Mouse (Mus musculus): ENCODE results near the gene 6430571L13Rik. TPM values are rescaled to one million over a fixed set of nuclear protein-coding genes. Genes with fewer than 3 reads are reported as not detected.

Gene 6430571L13Rik
- total and polyA plus RNA-seq, 3 experiments, result 0.69 to 1.9 (median 1.4) TPM

DNA sequence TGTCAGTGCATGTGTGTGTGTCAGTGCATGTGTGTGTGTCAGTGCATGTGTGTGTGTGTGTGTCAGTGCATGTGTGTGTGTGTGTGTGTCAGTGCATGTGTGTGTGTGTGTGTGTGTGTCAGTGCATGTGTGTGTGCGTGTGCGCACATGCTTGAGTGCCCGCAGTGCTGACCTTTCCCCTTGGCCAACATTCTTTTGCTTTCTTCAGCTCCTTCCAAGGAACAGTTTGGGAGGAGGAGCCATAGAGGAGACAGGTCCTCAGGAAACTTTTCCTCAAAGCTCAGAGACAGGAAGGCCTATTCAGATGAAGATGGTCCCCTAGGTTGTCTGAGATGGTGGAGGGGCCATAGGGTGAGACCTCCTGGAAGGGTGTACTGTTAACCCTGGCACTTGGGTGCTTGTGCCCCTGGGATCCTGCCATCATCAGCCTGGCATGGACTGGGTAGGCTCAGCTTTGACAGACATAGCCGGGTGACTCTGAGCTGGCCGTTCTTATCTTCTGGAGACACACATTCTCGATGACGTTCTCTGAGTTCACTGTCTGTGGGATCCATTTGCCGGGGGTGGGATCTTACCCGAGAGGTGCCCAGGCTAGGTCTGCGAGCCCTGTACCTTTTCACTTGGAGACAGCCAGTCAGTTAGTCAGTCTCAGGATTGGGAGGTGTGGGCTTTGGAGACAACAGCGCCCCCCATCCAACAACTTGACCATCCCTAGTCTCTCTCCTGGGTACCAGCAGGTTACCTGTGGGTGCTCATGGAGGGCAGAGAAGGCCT, 33.1 kb upstream of the 6430571L13Rik start:
- peak; percentile 26 for DNase-seq

DNA sequence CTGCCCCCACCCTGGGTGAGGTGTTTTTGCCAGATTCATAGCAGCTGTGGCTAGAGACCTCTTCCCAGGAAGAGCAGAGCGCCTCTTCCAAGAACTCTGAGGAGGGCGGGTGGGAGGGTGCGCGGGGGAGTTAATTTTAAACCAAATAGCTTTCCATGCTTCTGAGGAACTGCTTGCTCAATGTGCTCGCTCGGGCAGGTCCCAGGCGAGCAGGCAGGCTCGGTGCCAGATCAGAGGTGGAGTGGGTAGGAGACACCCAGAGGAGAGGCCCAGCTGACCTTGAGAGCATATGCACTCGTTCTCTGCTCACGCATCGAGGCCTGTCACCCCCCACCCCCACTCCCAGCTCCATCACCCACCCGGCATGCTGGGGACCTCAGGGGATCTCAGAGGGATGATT, 32.5 kb upstream of the 6430571L13Rik start:
- peak; percentile 81 for DNase-seq

DNA sequence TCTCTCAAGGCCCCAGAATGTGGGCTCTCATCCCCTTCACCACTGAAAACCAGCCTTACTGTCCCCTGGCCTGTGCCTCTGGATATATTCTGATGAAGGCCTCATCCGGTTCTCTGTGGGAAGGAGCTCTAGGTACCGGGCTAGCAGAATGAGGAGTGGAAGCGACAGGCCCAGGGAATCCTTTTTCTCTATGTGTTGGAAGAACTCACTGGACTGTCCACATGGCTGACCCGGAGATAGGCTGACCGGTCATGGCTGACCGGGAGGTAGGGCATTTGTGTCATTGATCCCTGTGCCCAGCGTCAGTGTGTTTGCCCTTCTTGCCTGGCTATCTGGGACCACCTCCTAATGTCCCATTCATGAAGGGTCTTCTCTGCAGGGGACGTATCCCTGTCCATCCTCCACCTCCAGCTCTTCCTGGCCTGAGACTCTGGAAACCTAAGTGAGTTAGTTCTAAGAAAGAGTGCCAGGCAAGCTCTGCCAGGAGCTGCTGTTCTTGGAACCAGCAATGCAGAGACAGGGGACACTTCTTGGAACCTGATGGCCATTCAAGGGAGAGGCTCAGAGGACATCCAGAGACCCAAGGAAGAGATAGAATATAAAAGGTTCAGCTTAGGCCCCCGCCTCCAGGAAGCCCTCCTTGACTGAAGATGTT, 31.9 kb upstream of the 6430571L13Rik start:
- DNase-seq, result peak; percentile 44

GRCm38 (mm10) chr9:107309171-107309570, 31.2 kb upstream of the 6430571L13Rik start:
- DNase-seq, result no peak

DNA sequence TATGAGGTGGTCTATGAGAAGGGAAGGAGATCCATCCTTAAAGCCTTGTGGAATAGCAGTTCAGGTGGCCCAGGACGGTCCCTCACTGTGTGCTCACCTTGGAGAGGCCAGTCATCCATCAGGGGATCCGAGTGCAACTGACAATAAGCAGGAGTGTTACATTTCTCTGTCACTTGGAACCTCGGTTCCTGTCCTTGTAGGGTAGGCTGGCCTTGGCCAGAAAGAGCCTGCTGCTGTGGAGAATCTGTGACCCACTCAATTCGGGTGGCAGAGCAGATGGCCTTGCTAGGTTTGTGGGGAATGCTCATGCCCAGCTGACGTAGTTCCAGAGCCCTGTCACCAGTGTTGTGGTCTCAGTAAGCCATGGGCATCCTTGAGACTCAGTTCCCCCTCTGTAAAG, 30.8 kb upstream of the 6430571L13Rik start:
- peak; percentile 69 for DNase-seq

DNA sequence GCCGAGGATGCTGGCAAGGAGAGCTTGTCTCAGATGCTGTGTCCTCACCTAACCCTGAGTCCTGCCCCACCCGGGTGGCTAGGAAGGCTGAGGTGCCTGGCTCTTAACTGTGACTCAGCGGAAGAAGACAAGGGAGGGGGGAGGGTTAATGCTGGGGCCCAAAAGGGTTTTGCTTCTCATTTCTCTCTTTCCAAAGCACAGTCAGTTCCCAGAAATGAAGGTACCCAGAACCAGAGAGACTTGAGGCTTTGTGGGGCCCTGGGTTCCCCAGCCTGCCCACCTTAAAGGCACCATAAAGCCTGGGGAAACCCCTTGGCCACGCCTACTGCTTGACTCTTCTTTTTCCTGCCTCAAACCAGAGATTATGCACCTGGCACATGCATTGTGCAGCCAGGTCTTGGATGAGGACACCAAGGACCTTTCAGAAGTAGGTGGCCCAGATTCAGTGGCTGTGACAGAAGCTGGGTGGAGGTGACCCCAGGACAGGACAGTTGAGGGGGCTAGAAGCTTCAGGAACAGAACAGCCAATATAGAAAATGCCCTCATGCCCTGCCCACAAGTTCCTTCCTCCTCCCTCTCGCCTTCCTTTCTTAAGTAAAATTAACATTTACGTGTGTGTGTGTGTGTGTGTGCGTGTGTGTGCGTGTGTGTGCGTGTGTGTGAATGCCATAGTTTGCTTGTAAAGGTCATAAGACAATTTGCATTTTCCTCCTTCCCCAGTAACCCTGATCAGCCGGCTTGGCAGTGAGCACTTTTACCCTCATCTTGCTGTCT, 27.4 kb upstream of the 6430571L13Rik start:
- no peak for DNase-seq

DNA sequence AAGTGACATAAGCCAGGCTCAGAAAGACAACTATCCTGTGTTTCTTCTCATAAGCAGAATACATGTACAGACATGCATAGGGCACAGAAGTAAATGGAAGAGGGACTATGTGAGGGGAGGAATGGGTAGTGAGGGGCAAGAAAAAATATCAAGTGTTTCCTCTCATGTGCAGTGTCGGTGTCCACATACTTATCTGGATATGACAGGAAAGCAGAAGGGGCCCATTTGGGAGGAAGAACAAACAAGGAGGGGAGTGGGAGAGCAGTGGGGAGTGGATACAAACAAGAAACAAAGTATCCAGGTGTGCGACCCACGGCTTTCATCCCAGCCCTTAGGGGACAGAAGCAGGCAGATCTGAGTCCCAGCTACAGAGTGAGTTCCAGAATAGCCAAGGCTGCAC, 26.5 kb upstream of the 6430571L13Rik start:
- DNase-seq, result no peak

GRCm38 (mm10) chr9:107315791-107316190, 24.6 kb upstream of the 6430571L13Rik start:
- peak; percentile 25 for DNase-seq

DNA sequence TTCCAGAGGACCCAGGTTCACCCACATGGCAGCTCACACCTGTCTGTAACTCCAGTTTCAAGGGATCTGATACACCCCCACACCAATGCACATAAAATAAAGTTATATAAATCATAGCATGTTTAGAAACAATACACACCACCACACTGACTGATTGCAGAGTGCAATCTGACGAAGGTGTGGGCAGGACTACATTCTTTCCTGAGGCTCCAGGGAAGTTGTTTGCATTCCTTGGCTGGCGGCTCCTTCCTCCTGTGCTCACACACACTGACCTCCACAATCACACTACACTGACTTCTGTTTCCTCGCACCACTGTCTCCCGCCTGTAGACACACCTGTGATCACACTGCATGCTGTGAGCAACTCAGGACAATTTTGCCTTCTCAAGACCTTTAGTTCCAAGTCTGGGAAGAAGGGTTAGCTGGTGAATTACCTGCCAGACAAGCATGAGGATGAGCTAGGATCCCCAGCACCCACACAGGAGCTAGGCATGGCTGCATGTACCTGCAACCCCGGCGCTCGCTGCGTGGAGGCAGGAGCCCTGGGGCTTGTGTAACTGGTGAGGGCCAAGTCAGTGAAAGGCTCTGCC, 17.8 kb upstream of the 6430571L13Rik start:
- no peak for DNase-seq

DNA sequence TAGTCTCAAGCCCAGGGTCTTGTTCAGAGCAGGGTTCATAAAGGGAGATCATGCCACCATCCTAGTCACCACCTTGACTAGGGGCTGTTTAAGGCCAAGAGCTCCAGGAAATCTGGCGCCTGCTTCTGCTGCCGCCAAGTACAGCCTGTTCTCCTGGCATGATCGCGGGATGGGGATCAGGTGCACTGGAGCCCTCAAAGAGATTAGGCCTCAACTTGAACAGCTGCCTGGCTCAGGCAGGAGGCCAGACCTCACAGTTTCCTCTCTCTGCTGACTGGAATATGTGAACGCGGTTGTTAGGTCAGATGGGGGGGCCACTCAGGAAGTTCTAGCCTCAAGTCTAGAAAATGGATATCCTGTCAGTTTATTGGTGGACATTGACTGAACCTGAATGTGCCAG, 16.8 kb upstream of the 6430571L13Rik start:
- DNase-seq, result peak; percentile 29

DNA sequence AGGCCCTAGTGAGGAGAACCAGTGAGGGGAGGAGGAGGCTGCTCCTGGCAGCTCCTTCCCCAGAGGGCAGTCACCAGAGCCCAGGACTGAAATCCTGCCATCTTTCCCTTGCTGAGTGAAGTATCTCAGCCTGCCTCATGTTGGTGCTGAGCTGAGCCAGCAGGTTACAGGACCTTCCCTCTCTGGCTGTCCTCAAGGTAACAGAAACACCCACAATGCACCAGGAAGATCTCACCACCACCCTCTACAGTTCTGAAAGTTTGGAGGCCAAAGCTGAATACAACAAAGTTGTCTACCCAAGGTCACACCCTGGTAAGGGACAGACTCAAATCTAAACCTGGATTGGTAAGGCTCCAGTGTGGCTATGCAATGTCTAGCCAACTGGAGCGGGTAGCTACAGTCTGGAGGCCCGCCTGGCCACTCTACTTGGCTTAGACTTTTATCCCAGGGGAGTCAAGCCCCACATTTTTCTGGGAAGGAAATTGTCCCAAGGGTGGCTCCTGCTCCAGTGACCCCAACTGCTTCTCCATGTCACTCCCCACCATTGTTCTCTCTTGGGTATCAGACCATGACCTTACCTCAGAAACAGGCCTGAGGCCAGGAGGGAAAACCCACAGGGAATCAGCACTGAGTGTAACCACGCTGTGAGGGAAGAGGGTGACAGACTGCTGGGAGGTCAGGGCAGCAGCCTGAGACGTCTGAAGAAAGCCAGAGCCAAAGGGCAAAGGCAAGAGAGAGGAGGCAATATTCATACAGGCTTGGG, 15.4 kb upstream of the 6430571L13Rik start:
- DNase-seq, result peak; percentile 62

DNA sequence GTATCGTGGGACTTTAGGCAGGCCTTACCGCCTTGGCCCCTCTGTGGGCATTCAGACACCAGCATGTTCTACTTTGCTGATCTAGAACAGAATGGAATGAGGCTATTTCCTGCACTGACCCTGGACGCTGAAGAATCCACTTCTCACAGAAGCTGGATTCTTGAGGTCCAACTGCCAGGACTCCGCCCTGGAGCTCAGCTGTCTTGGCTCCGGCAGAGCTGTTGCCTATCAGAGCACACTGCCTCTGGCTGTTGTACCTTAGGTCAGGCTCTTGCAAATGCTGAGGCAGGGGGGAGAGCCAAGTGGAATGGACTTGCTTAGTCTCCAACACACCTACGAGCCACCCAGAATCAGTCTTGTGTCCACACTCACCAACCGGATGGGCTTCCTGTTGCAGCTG, 14.5 kb upstream of the 6430571L13Rik start:
- no peak for DNase-seq

DNA sequence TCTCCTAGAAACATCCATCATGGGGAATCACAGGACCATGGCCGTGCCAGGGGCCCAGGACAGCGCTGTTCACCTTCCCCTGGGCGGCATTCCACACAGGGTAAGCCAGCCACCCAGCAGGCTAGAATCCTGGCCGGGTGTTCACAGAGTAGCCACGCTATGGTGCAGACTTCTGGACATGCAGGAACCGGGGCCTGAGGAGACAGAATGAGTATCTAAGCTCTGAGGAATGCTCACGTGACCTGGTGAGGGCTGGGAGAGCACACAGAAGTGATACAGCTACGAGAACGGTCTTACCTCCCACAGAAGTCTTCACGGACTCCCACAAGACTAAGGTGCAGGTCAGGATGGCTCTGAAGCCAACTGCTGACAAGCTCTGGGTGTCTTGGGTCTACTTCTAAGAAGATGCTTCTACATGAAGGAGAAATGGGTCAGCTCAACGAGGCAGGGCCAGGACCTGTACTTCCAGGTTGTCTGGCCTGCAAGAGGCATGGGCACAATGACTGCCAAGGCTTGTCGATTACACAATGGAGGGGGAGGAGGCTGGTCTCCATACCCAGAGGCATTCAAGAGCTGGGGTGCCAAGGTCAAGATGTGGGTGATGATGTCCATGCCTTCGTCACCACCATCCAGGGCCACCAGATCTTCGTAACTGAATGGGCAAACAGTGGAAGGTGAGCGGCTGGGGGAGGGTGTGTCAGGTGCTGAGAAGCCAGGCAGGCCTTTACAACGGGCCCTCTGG, 12.4 kb upstream of the 6430571L13Rik start:
- peak; percentile 49 for DNase-seq

DNA sequence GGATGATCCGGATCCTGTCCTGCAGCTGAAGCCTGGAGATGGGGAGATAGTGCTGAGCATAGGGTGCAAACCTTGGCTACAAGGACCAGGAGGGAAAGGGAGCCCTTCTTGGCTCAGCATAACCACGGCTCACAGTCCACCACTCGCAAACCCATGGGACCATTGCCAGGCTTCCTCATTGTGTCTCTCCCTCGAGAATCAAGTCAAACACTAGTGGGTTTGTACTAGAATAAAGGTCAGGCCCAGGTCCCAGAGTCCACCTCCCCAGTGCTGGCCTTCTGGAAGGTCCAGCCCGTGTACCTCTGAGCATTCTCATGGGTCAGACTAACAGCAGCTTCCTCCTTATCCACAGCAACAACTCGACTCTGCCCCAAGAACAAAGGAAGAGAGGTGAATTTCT, 9.6 kb upstream of the 6430571L13Rik start:
- DNase-seq, result no peak

DNA sequence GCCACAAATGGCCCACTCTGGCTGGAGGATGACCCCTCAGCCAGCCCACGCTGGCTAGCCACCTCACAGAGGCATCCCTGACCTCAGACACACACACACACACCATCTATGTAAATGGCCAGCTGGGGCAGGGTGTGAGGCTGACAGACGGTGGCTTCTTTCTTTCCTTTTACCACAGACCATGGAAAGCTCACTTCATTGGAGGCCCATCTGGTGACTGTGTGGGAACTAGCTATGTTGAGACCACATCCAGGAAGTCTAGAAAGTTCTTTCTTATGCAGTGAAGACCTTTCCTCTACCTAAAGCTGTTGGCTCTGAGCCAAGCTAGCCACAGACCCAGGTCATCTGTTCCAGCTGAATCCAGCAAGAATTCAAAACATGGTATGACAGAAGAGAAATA, 6.7 kb upstream of the 6430571L13Rik start:
- no peak for DNase-seq

DNA sequence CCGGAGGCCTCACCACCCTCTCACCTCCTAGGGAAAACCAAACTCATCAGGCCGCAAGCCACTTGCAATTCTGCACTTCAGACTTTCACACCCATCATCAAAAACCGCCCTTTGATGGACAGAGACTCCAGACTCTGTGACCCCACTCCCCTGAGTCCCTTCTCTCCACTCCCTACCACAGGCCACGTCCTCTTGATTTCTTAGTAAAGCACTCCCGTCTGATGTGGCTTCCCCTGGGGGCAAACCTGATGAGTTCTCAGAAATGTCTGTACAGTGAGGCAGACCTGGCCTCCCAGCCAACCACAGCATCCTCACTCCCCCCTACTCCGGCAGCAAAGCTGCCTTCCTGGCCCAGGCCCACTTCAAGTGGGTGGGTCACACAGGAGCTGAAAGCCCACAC, 6.0 kb upstream of the 6430571L13Rik start:
- DNase-seq, result no peak

DNA sequence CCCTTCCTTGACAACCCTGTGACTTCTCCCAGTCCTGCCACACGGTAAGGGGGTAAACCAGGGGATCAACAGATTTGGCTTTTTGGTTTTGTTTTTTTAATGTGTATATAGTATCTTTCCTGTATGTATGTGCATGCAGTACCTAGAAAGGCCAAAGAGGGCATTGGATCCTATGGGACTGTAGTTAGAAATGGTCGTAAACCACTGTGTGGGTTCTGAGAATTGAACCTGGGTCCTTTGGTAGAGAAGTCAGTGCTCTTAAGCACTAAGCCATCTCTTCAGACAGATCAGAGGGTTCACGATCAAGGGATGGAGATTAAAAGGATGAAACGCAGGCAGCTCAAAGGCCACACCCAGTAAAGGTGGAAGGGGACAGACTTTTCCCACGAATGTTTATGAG, 5.4 kb upstream of the 6430571L13Rik start:
- no peak for DNase-seq

DNA sequence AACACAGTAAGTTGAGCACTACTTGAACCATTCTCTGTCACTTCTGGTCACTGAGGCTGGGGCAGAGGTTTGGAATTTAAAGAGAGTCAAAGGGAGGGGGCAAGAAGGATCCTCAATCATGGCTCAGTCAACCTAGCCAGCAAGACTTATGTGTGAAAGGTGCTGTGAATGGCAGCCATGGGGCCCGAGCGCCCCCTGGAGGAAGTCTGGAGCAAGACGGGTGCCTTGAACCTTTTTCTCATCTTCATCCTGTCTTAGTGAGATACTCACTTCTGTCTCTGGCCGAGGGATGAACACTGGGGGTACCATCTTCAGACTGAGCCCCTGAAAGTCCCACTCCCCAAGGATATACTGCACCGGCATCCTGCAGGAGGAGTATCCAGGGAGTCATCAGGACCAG, 4.5 kb upstream of the 6430571L13Rik start:
- DNase-seq, result peak; percentile 74

DNA sequence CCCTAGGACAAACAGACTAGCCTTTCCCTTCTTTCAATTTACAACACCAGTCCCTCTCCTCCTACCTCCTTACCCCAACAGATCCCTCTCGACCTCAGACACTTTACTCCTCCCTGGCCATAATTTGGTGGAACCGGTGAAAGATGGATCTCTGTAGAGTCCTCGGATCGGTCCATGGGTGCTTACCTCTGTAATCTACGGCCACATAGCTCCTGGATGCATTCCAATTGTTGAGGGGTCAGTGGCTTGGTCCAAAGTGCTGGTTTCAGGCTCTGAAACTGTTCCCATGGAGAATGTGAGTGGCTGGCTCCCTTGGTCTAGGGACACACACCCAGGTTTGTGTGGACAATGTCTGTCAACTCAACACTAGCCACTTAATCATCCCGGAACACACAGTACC, 4.0 kb upstream of the 6430571L13Rik start:
- no peak for DNase-seq

DNA sequence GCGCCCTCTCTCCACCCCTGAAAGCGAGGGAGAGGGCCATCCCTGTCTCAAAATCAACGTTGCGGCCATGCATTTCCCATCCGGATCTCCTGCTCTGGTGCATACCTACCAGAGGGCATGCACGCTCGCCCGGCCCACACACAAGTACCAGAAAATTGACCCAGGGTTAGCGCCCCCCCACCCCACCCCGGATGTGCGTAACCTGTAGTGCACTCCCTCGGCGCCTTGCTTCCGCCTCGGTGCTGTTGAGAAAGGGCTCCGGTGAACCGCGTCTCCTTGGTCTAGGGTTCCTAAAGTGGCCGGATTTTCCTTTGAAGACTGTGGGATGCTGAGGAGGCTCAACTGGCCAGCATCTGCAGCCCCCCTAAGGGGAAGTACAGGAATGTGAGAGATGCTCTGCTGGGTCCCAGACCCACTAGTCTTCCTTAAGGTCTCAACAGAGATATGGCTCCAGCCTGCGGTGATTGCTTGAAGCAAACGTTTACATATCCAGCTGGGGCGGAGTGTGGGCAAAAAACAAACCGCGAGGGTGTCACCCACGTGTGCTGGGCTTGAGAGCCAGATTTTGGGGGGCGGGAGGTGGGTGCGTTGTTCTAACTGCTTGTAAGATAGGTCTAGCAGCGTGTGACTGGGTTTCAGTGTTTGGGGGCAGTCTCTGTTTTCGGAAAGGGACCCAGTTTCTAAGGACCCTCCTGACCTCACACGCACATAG, 2.1 kb upstream of the 6430571L13Rik start, which contains the start of gene Hemk1:
Hemk1 (minus strand) TSS at position 179 of the 712 bp plus-strand sequence.
- peak; percentile 84 for DNase-seq
